Mouse (Mus musculus): ENCODE measurements around the gene Ptrh2. TPM values are rescaled to one million over a fixed set of nuclear protein-coding genes. Genes with fewer than 3 reads are reported as not detected.
"Not testable (repeated sequence)": the region's sequence is repeated elsewhere in the genome, so short reads cannot be mapped to it uniquely, and the experiment has no call there.

Gene Ptrh2
- total RNA-seq, 2 experiments from 2014 or later = 8.9 to 9.8 TPM

DNA sequence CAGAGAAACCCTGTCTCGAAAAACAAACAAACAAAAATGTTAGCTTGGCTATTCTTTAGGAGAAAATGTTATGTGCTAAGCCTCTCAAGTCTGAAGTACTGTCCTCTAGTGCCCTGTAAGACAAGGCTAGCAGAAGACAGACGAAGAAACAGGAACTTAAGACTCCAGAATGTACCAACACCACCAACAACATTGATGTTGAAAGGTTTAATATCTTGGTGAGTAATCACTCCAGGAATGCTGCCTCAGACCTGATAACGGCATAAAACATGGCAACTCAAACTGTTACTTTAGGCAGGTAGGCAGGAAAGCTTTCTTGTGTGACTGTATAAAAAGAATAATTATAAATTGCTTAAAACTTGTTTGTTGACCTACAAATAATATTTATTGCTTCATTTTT lies 40.2 kb downstream of the Ptrh2 start:
- no peak for DNase-seq (ENCODE audit: extremely low spot score in 1 of 2, low spot score in 1 of 2)

DNA sequence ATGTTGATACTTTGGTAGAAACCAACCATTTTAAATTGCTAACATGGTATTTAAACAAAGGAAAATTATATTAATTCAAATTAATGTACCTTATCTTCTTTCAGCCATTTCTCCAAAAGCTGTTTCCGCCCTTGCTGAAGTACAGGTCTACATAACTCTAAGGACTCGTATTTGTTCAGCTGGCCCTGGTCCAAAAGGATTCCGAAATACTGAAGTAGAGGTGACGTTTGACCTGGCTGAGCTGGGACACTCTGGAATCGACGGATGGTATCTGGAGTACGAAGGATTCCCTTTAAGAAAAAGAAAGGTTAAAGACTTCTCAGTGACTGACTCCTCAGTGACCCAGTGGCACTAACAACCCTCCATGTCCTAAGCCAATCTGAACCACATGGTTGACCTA lies 41.2 kb downstream of the Ptrh2 start:
- no peak for DNase-seq (ENCODE audit: extremely low spot score in 1 of 2, low spot score in 1 of 2)

DNA sequence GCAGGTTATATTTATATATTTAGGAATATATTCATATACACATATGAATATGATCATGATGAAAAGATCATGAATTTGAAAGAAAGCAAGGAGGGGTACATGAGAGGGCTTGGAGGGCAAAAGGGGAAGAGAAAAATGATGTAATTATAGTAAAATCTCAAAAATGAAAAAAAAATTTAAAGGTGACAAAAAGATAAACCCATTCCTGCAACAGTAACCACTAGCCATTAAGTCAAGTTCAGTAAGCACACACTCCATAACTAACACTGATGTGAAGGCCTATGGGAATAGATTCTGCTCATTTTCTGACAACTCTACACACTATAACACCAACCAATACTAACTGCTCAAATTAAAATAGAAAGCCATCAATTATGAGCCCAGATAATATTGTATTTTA lies 41.8 kb downstream of the Ptrh2 start:
- no peak for DNase-seq (ENCODE audit: extremely low spot score in 1 of 2, low spot score in 1 of 2)

DNA sequence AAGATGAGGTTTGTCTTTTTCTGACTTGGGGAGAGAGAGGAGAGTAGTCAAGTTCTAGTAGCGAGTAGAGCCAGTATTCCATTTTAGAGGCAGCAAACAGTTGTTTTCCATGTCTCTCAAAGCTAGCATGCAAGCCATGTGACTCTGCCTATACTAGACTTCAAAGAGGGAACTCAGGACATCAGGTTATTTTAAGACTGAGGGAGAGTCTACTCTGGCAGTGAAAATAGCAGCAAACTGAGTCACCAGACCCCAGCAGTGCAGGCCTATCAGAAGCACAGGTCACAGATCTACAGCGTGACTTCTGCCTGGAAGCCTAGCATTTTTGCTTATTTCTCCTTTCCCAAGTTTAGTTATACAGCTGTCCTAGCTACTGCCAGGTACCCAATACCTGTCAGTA lies 47.7 kb downstream of the Ptrh2 start:
- DNase-seq (ENCODE audit: extremely low spot score in 1 of 2, low spot score in 1 of 2) = no peak

DNA sequence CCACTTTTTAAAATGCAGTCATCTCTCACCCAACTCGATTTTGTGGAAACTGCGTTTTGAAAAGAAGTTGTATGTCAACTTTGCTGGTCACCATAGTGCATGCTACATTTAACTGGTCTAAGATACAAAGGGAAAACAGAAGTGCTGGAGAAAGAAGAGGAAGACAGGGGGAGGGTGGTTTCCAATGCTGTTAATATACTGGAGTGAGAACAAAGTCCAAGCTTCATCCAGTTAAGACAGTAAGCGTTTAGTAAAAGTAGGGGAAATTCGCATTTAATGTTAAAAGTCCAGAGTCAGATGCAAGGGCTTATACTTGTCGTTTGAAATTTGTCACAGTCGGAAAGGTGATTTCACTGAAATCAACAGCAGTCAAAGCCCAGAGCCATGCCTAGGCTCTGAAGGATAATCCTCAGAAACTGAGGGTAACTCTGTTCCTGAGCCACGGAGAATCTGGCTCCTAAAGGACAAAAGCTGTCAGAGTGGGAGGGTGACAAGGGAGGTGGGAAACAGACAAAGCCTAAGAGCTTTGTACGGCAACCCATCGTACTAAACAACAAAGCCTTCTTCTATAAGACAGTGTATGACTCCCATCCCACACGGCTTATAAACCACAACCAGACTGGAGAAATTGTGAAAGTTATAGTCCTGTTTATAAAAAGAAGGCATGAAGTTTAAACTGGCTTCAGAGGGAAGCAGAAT lies 50.6 kb downstream of the Ptrh2 start:
- no peak for DNase-seq (ENCODE audit: extremely low spot score in 1 of 2, low spot score in 1 of 2)

DNA sequence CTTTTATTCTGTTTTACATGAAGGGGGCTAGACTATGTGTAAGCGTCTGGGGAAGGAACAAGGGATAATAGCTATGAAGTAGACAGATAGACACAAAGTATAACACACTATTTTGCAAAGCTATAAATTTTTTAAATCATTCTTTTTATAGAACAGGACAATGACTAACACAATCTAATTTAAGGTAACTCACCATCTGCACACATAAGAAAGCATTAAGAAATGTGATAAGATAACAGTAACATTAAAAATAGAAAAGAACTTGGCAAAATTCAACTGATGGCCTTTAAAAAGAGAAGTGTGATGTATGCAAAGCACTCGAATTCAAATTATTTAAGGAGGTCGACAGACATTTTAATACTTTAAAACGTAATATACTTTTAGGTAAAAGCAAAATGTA lies 51.2 kb downstream of the Ptrh2 start:
- DNase-seq (ENCODE audit: extremely low spot score in 1 of 2, low spot score in 1 of 2) = no peak

DNA sequence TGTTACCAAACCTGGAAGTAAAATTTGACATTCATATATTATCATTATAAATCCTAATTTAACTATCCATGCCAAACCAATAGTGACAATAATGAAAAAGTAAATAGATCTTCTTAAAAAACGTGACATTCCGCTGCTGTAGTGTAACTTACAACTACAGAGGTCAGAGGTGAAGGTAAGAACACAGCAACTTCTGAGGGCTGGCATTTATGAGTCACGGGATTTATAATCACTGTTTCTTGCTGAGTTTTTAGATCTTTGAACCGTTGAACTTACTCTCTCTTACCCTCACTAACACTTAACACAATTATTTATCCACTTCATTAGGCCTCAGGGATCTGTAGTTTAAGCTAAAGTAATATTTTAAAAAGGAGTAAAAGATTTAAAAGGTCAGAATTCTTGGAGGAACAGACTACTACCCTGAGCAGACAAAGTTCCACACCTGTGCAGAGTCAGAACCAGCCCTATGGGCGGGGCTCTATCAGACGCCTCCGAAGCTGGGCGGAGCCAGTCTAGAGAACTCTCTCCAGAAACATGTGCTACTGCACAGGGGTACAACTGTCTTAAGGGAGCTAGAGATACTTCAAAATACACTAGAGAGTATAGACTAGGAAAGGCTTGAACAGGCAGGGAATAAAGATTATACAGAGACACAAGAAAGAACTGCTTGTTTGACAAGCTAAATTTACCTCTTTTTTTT lies 53.7 kb downstream of the Ptrh2 start:
- DNase-seq (ENCODE audit: extremely low spot score in 1 of 2, low spot score in 1 of 2) = no peak

DNA sequence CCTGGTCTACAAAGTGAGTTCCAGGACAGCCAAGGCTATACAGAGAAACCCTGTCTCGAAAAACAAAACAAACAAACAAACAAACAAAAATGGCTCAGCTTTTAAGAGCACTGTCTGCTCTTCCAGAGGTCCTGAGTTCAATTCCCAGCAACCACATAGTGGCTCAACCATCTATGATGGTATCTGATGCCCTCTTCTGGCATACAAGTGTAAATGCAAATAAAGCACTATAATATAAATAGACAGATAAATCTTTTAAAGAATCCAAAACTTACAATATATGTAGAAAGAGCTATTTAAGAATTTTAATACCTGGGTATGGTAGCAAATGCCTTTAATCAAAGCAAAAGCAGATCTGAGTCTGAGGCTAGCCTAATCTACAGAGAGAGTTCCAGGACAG lies 54.5 kb downstream of the Ptrh2 start:
- DNase-seq (ENCODE audit: extremely low spot score in 1 of 2, low spot score in 1 of 2) = not testable (repeated sequence)

DNA sequence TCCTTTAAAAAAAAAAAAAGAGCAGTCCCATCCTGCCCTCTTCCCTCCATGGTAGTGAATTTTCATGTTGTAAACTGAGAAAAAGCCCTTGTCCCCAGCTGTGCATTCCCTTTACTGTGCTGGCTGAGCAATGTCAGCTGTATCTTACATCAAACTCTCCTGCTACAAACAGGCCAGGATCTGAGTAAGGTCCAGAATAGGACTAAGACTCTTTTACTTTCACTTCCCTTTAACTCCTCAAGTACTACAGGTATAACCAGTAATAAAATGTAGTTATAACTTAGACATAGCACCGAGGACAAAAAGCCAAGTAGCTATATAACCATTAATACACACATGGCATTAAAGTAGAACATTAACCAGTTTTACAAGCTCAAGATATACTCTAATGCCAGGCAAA lies 55.2 kb downstream of the Ptrh2 start:
- DNase-seq (ENCODE audit: extremely low spot score in 1 of 2, low spot score in 1 of 2) = no peak

DNA sequence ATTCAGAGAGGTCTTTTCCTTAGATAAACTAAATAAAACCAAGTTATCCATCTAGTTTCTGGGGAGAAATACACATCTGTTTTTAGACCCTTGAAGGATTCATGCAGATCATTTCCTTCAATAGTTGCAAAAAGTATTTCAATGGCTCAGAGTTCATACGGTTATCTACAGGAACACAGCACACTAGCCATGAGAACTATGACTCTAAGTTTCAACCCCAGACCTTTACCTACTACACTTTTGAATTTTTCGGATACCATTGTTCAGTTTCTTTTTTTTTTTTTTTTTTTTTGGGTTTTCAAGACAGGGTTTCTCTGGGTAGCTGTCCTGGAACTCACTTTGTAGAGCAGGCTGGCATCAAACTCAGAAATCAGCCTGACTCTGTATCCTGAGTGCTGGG lies 55.7 kb downstream of the Ptrh2 start:
- no peak for DNase-seq (ENCODE audit: extremely low spot score in 1 of 2, low spot score in 1 of 2)

DNA sequence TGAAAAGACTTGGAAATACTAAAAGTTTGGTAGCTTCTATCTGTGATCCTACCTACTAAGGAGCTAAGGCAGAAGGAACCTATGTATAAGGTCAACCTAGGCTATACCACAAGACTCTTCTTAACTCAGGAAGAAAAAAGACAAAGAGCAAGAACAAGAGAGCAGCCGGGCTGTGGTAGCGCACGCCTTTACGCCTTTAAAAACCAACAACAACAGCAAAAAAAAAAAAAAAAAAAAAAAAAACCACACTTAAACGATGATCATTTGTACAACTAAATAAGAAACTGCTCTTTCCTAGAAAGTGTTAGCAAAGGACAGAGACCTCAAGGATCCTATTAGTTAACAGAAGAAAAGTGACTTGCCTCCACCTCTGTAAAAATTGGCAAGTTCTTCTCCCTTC lies 57.7 kb downstream of the Ptrh2 start:
- no peak for DNase-seq (ENCODE audit: extremely low spot score in 1 of 2, low spot score in 1 of 2)

Other genes with a start within 250 kb of the Ptrh2 start
- 10 to 100 TPM; 28.9 to 33.5 TPM for gene Rnft1, start 199.3 kb upstream of the Ptrh2 start, total RNA-seq (2021)
- gene Rps6kb1, start 139.2 kb upstream of the Ptrh2 start, total RNA-seq (2021) = 10 to 100 TPM; 34.5 to 41.6 TPM
- gene Tubd1, start 139.0 kb upstream of the Ptrh2 start, total RNA-seq (2021) = 1 to 10 TPM; 5.1 to 6.8 TPM
- 100 to 1,000 TPM; 117 to 132 TPM for gene Vmp1, start 149 bp upstream of the Ptrh2 start, total RNA-seq (2021)
- gene Cltc, start 73.6 kb downstream of the Ptrh2 start, total RNA-seq (2021) = 100 to 1,000 TPM; 453 to 461 TPM
- gene Dhx40, start 123.8 kb downstream of the Ptrh2 start, total RNA-seq (2021) = 10 to 100 TPM; 29.2 to 33.9 TPM